Mouse (Mus musculus): Measurements from ENCODE around the gene Copz1. TPM values are rescaled to one million over a fixed set of nuclear protein-coding genes. Genes with fewer than 3 reads are reported as not detected.

The Copz1 gene
- total and polyA plus RNA-seq, 3 experiments = 50.2 to 58.7 (median 55.2) TPM

GRCm38 (mm10) chr15:103321076-103321475 lies 48.6 kb downstream of the Copz1 start:
- H3K27ac ChIP-seq = peak overlapping the region; percentile 12; the same call in 1 of the 2 replicates
- H3K79me2 ChIP-seq (replicated peaks; ENCODE audit: control insufficient read depth, insufficient read depth, low read length) = no peaks in the 10 kb centered on the region
- DNase-seq = no peak
- 81% methylated on average over 1 of the region's 1 CpGs for WGBS
- no peak overlapping the region for H3K4me3 ChIP-seq
- no peaks in the 10 kb centered on the region for H3K36me3 ChIP-seq (ENCODE audit: control insufficient read depth, insufficient read depth, low read length)
- peaks cover 4% of the 10 kb centered on the region; the same call in 1 of the 2 replicates for H3K4me1 ChIP-seq (ENCODE audit: control insufficient read depth, insufficient read depth, low read length)
- no peak overlapping the region for H3K9ac ChIP-seq (ENCODE audit: low read depth, low read length)
- H3K27me3 ChIP-seq (ENCODE audit: control insufficient read depth, insufficient read depth, low read length) = no peaks in the 10 kb centered on the region
- peak; percentile 60 for TF ChIP-seq CTCF (IDR thresholded peaks at IDR 0.05)
- TF ChIP-seq POLR2A (IDR thresholded peaks at IDR 0.05; ENCODE audit: insufficient read depth, low read depth, low read length) = no peak
- no peak for TF ChIP-seq EP300 (IDR thresholded peaks at IDR 0.05; ENCODE audit: insufficient read depth, low read depth, low read length)
- intact Hi-C loops (cut with DNase I) = no loop called here

- Histone ChIP-seq H3K9ac (ENCODE audit: low read depth, low read length) (peak overlapping the region; percentile 11; the same call in 1 of the 2 replicates), H3K4me1 (ENCODE audit: control insufficient read depth, insufficient read depth, low read length) (no peaks in the 10 kb centered on the region; the same call in 1 of the 2 replicates), H3K4me3 (peak overlapping the region; percentile 59; the same call in 1 of the 2 replicates), H3K36me3 (ENCODE audit: control insufficient read depth, insufficient read depth, low read length) (no peaks in the 10 kb centered on the region), H3K27me3 (ENCODE audit: control insufficient read depth, insufficient read depth, low read length) (no peaks in the 10 kb centered on the region), H3K79me2 (replicated peaks; ENCODE audit: control insufficient read depth, insufficient read depth, low read length) (no peaks in the 10 kb centered on the region), H3K27ac (peak overlapping the region; percentile 57)
- DNase-seq = no peak
- TF ChIP-seq POLR2A (IDR thresholded peaks at IDR 0.05; ENCODE audit: insufficient read depth, low read depth, low read length) = no peak
- intact Hi-C loops (cut with DNase I) = no loop called here
- WGBS = 61% methylated on average over 4 of the region's 4 CpGs
Measured at GRCm38 (mm10) chr15:103322396-103322795, 49.9 kb downstream of the Copz1 start.

GRCm38 (mm10) chr15:103323070-103323454 lies 50.5 kb downstream of the Copz1 start:
- no peak for DNase-seq
- no peaks in the 10 kb centered on the region for H3K36me3 ChIP-seq (ENCODE audit: control insufficient read depth, insufficient read depth, low read length)

GRCm38 (mm10) chr15:103323455-103324247 lies 51.1 kb downstream of the Copz1 start:
- no peaks in the 10 kb centered on the region for H3K4me1 ChIP-seq (ENCODE audit: control insufficient read depth, insufficient read depth, low read length)
- no peaks in the 10 kb centered on the region for H3K36me3 ChIP-seq (ENCODE audit: control insufficient read depth, insufficient read depth, low read length)
- H3K27me3 ChIP-seq (ENCODE audit: control insufficient read depth, insufficient read depth, low read length) = no peaks in the 10 kb centered on the region
- peak overlapping the region; percentile 65 for H3K9ac ChIP-seq (ENCODE audit: low read depth, low read length)
- WGBS = 1% methylated on average over 26 of the region's 40 CpGs
- DNase-seq = peak; percentile 92 to 96
- H3K79me2 ChIP-seq (replicated peaks; ENCODE audit: control insufficient read depth, insufficient read depth, low read length) = no peaks in the 10 kb centered on the region
- TF ChIP-seq EP300 (IDR thresholded peaks at IDR 0.05; ENCODE audit: insufficient read depth, low read depth, low read length) (peak; percentile 67; the same call in 1 of the 2 replicates), CTCF (IDR thresholded peaks at IDR 0.05) (peak; percentile 95), POLR2A (IDR thresholded peaks at IDR 0.05; ENCODE audit: insufficient read depth, low read depth, low read length) (0 out of 2 replicates have a peak, but pooled peaks have one; percentile 30)
- intact Hi-C loops (cut with DNase I) = no loop called here
- H3K4me3 ChIP-seq = peak overlapping the region; percentile 59
- H3K27ac ChIP-seq = peak overlapping the region; percentile 57

More at GRCm38 (mm10) chr15:103323070-103323454, 50.5 kb downstream of the Copz1 start:
- Histone ChIP-seq H3K9ac (ENCODE audit: low read depth, low read length) (peak overlapping the region; percentile 65), H3K79me2 (replicated peaks; ENCODE audit: control insufficient read depth, insufficient read depth, low read length) (no peaks in the 10 kb centered on the region), H3K27ac (peak overlapping the region; percentile 57), H3K4me1 (ENCODE audit: control insufficient read depth, insufficient read depth, low read length) (no peaks in the 10 kb centered on the region), H3K4me3 (peak overlapping the region; percentile 59), H3K27me3 (ENCODE audit: control insufficient read depth, insufficient read depth, low read length) (no peaks in the 10 kb centered on the region)
- no peak for TF ChIP-seq EP300 (IDR thresholded peaks at IDR 0.05; ENCODE audit: insufficient read depth, low read depth, low read length)
- no peak for TF ChIP-seq POLR2A (IDR thresholded peaks at IDR 0.05; ENCODE audit: insufficient read depth, low read depth, low read length)
- no peak for TF ChIP-seq CTCF (IDR thresholded peaks at IDR 0.05)
- 5% methylated on average over 25 of the region's 26 CpGs for WGBS
- intact Hi-C loops (cut with DNase I) = no loop called here

GRCm38 (mm10) chr15:103333081-103333615 lies 60.6 kb downstream of the Copz1 start:
- Histone ChIP-seq H3K79me2 (replicated peaks; ENCODE audit: control insufficient read depth, insufficient read depth, low read length) (no peaks in the 10 kb centered on the region), H3K9ac (ENCODE audit: low read depth, low read length) (no peak overlapping the region), H3K4me3 (no peak overlapping the region), H3K27ac (no peak overlapping the region), H3K36me3 (ENCODE audit: control insufficient read depth, insufficient read depth, low read length) (no peaks in the 10 kb centered on the region), H3K27me3 (ENCODE audit: control insufficient read depth, insufficient read depth, low read length) (no peaks in the 10 kb centered on the region), H3K4me1 (ENCODE audit: control insufficient read depth, insufficient read depth, low read length) (no peaks in the 10 kb centered on the region)
- TF ChIP-seq EP300 (IDR thresholded peaks at IDR 0.05; ENCODE audit: insufficient read depth, low read depth, low read length) = no peak
- no peak for TF ChIP-seq CTCF (IDR thresholded peaks at IDR 0.05)
- no peak for TF ChIP-seq POLR2A (IDR thresholded peaks at IDR 0.05; ENCODE audit: insufficient read depth, low read depth, low read length)
- 76% methylated on average over 5 of the region's 5 CpGs for WGBS
- intact Hi-C loops (cut with DNase I) = no loop called here
- DNase-seq = no peak

- peak; percentile 26 to 63 for DNase-seq
- Histone ChIP-seq H3K9ac (ENCODE audit: low read depth, low read length) (no peak overlapping the region), H3K27ac (no peak overlapping the region), H3K36me3 (ENCODE audit: control insufficient read depth, insufficient read depth, low read length) (no peaks in the 10 kb centered on the region), H3K4me3 (no peak overlapping the region), H3K27me3 (ENCODE audit: control insufficient read depth, insufficient read depth, low read length) (no peaks in the 10 kb centered on the region), H3K4me1 (ENCODE audit: control insufficient read depth, insufficient read depth, low read length) (no peaks in the 10 kb centered on the region), H3K79me2 (replicated peaks; ENCODE audit: control insufficient read depth, insufficient read depth, low read length) (no peaks in the 10 kb centered on the region)
- WGBS = 76% methylated on average over 5 of the region's 5 CpGs
- intact Hi-C loops (cut with DNase I) = no loop called here
- no peak for TF ChIP-seq EP300 (IDR thresholded peaks at IDR 0.05; ENCODE audit: insufficient read depth, low read depth, low read length)
- no peak for TF ChIP-seq POLR2A (IDR thresholded peaks at IDR 0.05; ENCODE audit: insufficient read depth, low read depth, low read length)
- TF ChIP-seq CTCF (IDR thresholded peaks at IDR 0.05) = no peak
Measured at GRCm38 (mm10) chr15:103333738-103334137, 61.2 kb downstream of the Copz1 start.

Data from heart, adult 2 months (tissue).